Mouse (Mus musculus): ENCODE data around the gene Gas8. TPM values are rescaled to one million over a fixed set of nuclear protein-coding genes. Genes with fewer than 3 reads are reported as not detected.

Gene Gas8
- polyA plus RNA-seq, 1 experiment: 35.5 TPM

Other genes with a start within 250 kb of the Gas8 start
- gene Fanca, start 200.3 kb upstream of the Gas8 start, polyA plus RNA-seq (2012; rRNA removed): 3.9 and 4.8 TPM in 2 replicates
- 18.2 and 18.9 TPM in 2 replicates for gene Spire2, start 186.1 kb upstream of the Gas8 start, polyA plus RNA-seq (2012; rRNA removed)
- gene Tcf25, start 145.1 kb upstream of the Gas8 start, polyA plus RNA-seq (2012; rRNA removed): 659 and 685 TPM in 2 replicates
- gene Mc1r, start 111.7 kb upstream of the Gas8 start, polyA plus RNA-seq (2012; rRNA removed): 0.02 and 0.06 TPM in 2 replicates
- gene Tubb3, start 107.4 kb upstream of the Gas8 start, polyA plus RNA-seq (2012; rRNA removed): 491 and 518 TPM in 2 replicates
- 42.8 and 43.2 TPM in 2 replicates for gene Def8, start 95.3 kb upstream of the Gas8 start, polyA plus RNA-seq (2012; rRNA removed)
- 20.4 and 21.5 TPM in 2 replicates for gene Afg3l1, start 40.9 kb upstream of the Gas8 start, polyA plus RNA-seq (2012; rRNA removed)
- 20.9 and 21.5 TPM in 2 replicates for gene Dbndd1, start 3.4 kb upstream of the Gas8 start, polyA plus RNA-seq (2012; rRNA removed)
- gene Rhou, start 135.1 kb downstream of the Gas8 start, polyA plus RNA-seq (2012; rRNA removed): 29.1 and 30.8 TPM in 2 replicates

All from cortical plate, adult 2 months (tissue).